Mouse (Mus musculus): ENCODE data around the gene Impad1. TPM values are rescaled to one million over a fixed set of nuclear protein-coding genes. Genes with fewer than 3 reads are reported as not detected.

Impad1 gene
- total RNA-seq (2014; rRNA removed) (95.1 and 126 TPM in 2 replicates), polyA plus RNA-seq (2015; fragmentation: Nextera tagmentation; extraction: Ambion mirVana) (36.1 and 42.4 TPM in 2 replicates)

- peak; percentile 86 for DNase-seq (ENCODE audit: low spot score)
- Histone ChIP-seq H3K4me1 (ENCODE audit: insufficient read depth, low read length) (peaks cover 2% of the 10 kb centered on the region; the same call in 1 of the 2 replicates), H3K27me3 (ENCODE audit: insufficient read depth, low read length) (no peaks in the 10 kb centered on the region), H3K27ac (ENCODE audit: low read depth, low read length) (peak within 1 kb of the TSS; percentile 86), H3K4me2 (ENCODE audit: low read depth, low read length, poor library complexity, severe bottlenecking) (peak within 1 kb of the TSS; percentile 76), H3K36me3 (ENCODE audit: insufficient read depth, low read length) (no peaks in the 10 kb centered on the region), H3K4me3 (ENCODE audit: low read depth, low read length) (peak within 1 kb of the TSS; percentile 99), H3K9ac (replicated peaks; ENCODE audit: low read length, poor library complexity, severe bottlenecking) (peak within 1 kb of the TSS; percentile 99), H3K9me3 (ENCODE audit: low read length) (no peaks in the 10 kb centered on the region)
- TF ChIP-seq CTCF (IDR thresholded peaks at IDR 0.05): 0 out of 2 replicates have a peak, but pooled peaks have one; percentile 4
- peak; percentile 97 for ATAC-seq (ENCODE audit: low FRiP score)
- WGBS: 1% methylated on average over 42 of the region's 48 CpGs
These were observed at the start of gene Impad1 for GRCm38 (mm10) chr4:4792992-4793834. Gene Impad1, minus strand, starts transcription at chr4:4793355.

- 34% methylated on average over 1 of the region's 1 CpGs for WGBS
These were observed 47.0 kb upstream of the Impad1 start for GRCm38 (mm10) chr4:4840145-4840544.

GRCm38 (mm10) chr4:4833789-4834295, 40.7 kb upstream of the Impad1 start:
- DNase-seq (ENCODE audit: low spot score) (no peak), ATAC-seq (ENCODE audit: low FRiP score) (no peak)
- no peak overlapping the region for H3K4me2 ChIP-seq (ENCODE audit: low read depth, low read length, poor library complexity, severe bottlenecking)
- H3K9me3 ChIP-seq (ENCODE audit: low read length): no peaks in the 10 kb centered on the region
- 80% methylated on average over 5 of the region's 5 CpGs for WGBS
- no peak for TF ChIP-seq CTCF (IDR thresholded peaks at IDR 0.05)
- H3K4me1 ChIP-seq (ENCODE audit: insufficient read depth, low read length): no peaks in the 10 kb centered on the region
- H3K27me3 ChIP-seq (ENCODE audit: insufficient read depth, low read length): no peaks in the 10 kb centered on the region
- no peak overlapping the region for H3K9ac ChIP-seq (replicated peaks; ENCODE audit: low read length, poor library complexity, severe bottlenecking)
- H3K4me3 ChIP-seq (ENCODE audit: low read depth, low read length): no peak overlapping the region
- no peak overlapping the region for H3K27ac ChIP-seq (ENCODE audit: low read depth, low read length)
- H3K36me3 ChIP-seq (ENCODE audit: insufficient read depth, low read length): no peaks in the 10 kb centered on the region

More at GRCm38 (mm10) chr4:4840145-4840544, 47.0 kb upstream of the Impad1 start:
- ATAC-seq (ENCODE audit: low FRiP score) (peak; percentile 41; the same call in 1 of the 2 replicates), DNase-seq (ENCODE audit: low spot score) (no peak)
- H3K4me3 ChIP-seq (ENCODE audit: low read depth, low read length): no peak overlapping the region
- no peak for TF ChIP-seq CTCF (IDR thresholded peaks at IDR 0.05)
- no peaks in the 10 kb centered on the region for H3K36me3 ChIP-seq (ENCODE audit: insufficient read depth, low read length)
- H3K9me3 ChIP-seq (ENCODE audit: low read length): no peaks in the 10 kb centered on the region
- H3K4me1 ChIP-seq (ENCODE audit: insufficient read depth, low read length): no peaks in the 10 kb centered on the region
- H3K27ac ChIP-seq (ENCODE audit: low read depth, low read length): no peak overlapping the region
- no peaks in the 10 kb centered on the region for H3K27me3 ChIP-seq (ENCODE audit: insufficient read depth, low read length)
- no peak overlapping the region for H3K9ac ChIP-seq (replicated peaks; ENCODE audit: low read length, poor library complexity, severe bottlenecking)
- H3K4me2 ChIP-seq (ENCODE audit: low read depth, low read length, poor library complexity, severe bottlenecking): no peak overlapping the region

GRCm38 (mm10) chr4:4828131-4828530, 35.0 kb upstream of the Impad1 start:
- no peak overlapping the region for H3K9ac ChIP-seq (replicated peaks; ENCODE audit: low read length, poor library complexity, severe bottlenecking)
- no peak for TF ChIP-seq CTCF (IDR thresholded peaks at IDR 0.05)
- no peaks in the 10 kb centered on the region for H3K27me3 ChIP-seq (ENCODE audit: insufficient read depth, low read length)
- H3K4me2 ChIP-seq (ENCODE audit: low read depth, low read length, poor library complexity, severe bottlenecking): no peak overlapping the region
- H3K27ac ChIP-seq (ENCODE audit: low read depth, low read length): no peak overlapping the region
- WGBS: 31% methylated on average over 2 of the region's 2 CpGs
- peak; percentile 6 for DNase-seq (ENCODE audit: low spot score)
- no peak for ATAC-seq (ENCODE audit: low FRiP score)
- H3K36me3 ChIP-seq (ENCODE audit: insufficient read depth, low read length): no peaks in the 10 kb centered on the region
- H3K4me1 ChIP-seq (ENCODE audit: insufficient read depth, low read length): no peaks in the 10 kb centered on the region
- no peaks in the 10 kb centered on the region for H3K9me3 ChIP-seq (ENCODE audit: low read length)
- H3K4me3 ChIP-seq (ENCODE audit: low read depth, low read length): no peak overlapping the region

GRCm38 (mm10) chr4:4822119-4822518, 29.0 kb upstream of the Impad1 start:
- H3K27me3 ChIP-seq (ENCODE audit: insufficient read depth, low read length): no peaks in the 10 kb centered on the region
- no peak overlapping the region for H3K27ac ChIP-seq (ENCODE audit: low read depth, low read length)
- TF ChIP-seq CTCF (IDR thresholded peaks at IDR 0.05): no peak
- no peak overlapping the region for H3K9ac ChIP-seq (replicated peaks; ENCODE audit: low read length, poor library complexity, severe bottlenecking)
- H3K4me1 ChIP-seq (ENCODE audit: insufficient read depth, low read length): no peaks in the 10 kb centered on the region
- ATAC-seq (ENCODE audit: low FRiP score): no peak
- H3K36me3 ChIP-seq (ENCODE audit: insufficient read depth, low read length): no peaks in the 10 kb centered on the region
- DNase-seq (ENCODE audit: low spot score): no peak
- H3K9me3 ChIP-seq (ENCODE audit: low read length): no peaks in the 10 kb centered on the region
- no peak overlapping the region for H3K4me3 ChIP-seq (ENCODE audit: low read depth, low read length)
- no peak overlapping the region for H3K4me2 ChIP-seq (ENCODE audit: low read depth, low read length, poor library complexity, severe bottlenecking)
- WGBS: 97% methylated on average over 1 of the region's 1 CpGs

Measured in midbrain, postnatal 0 days (tissue).